Mouse (Mus musculus): ENCODE results near the gene Nfix. TPM values are rescaled to one million over a fixed set of nuclear protein-coding genes. Genes with fewer than 3 reads are reported as not detected.

Gene Nfix
- total and polyA plus RNA-seq, 2 experiments from 2014 or later = 53.7 to 62.5 TPM

DNA sequence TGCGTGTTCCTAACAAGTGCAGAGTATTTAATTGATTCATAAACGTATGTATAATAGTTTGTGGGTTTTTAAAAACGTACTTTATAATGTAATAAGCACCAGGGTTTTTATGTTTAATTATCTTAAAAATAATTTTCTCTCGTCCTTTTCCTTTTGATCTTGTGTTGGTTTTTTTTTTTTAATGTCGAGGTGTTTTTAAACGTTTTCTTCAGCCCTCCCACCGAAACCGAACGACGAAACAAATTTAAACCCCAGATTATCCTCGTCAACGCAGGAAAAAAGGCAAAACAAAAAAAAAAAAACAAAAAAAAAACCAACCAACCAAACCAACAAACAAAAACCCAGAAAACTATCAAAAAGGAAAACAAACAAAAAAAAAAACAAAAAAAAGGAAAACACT is 94.2 kb downstream of the Nfix start:
- no peak for DNase-seq (ENCODE audit: low spot score)
- Histone ChIP-seq H3K9me3 (ENCODE audit: low read length) (no peaks in the 10 kb centered on the region), H3K4me1 (ENCODE audit: insufficient read depth, low read length) (no peaks in the 10 kb centered on the region), H3K4me3 (ENCODE audit: low read depth, low read length) (no peak overlapping the region), H3K9ac (replicated peaks; ENCODE audit: low read length, poor library complexity, severe bottlenecking) (no peak overlapping the region), H3K4me2 (ENCODE audit: low read depth, low read length, poor library complexity, severe bottlenecking) (peak overlapping the region; percentile 39; the same call in 1 of the 2 replicates), H3K36me3 (ENCODE audit: insufficient read depth, low read length) (no peaks in the 10 kb centered on the region), H3K27me3 (ENCODE audit: insufficient read depth, low read length) (peaks cover 53% of the 10 kb centered on the region), H3K27ac (ENCODE audit: low read depth, low read length) (peak overlapping the region; percentile 39; the same call in 1 of the 2 replicates)
- WGBS = 4% methylated on average over 12 of the region's 12 CpGs
- no peak for ATAC-seq (ENCODE audit: low FRiP score)
- no peak for TF ChIP-seq CTCF (IDR thresholded peaks at IDR 0.05)

DNA sequence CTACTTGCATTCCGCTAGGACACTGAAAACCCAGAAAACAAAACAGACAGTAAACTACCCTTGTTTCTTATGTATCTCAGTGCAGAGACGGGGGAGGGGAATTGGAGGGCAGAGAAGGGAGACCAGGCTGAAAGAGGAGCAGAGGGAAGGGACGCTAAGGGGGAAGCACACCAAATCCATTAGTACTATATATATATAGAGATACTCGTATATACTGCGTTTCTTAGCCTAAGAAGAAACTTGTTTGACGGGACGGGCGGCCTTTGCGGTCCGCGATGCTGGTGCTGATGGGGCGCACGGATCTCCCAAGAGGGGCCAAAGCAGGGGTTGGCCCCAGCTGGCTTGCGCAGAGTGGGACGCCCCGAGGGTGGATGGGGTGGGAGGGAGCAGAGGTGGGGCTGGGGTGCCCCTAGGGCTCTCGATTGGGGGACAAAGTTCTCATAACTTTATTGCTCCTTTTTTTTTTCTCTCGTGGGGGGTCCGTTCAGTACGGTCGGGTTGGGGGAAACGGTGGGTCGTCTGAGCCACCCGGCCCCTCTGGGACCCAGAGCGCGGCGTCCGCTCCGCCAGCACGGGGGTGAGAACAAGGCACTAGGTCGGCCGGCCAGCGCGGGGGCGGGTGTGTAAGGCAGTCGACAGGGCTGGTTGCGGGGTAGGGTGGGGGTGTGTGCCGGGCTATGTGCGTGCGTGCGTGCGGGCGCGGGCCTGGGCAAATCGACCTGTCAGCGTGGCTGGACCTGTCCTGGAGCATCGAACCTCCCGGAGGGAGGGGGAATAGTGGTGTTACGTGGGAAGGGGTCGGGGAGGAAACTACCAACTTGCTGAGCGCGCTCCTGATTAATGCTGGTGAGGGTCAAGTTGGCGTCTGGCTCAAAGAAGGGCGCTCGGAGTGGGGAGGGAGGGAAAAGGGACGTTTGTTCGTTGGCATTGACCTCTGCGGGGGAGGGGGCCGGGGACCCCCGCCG is 95.0 kb downstream of the Nfix start:
- Histone ChIP-seq H3K36me3 (ENCODE audit: insufficient read depth, low read length) (no peaks in the 10 kb centered on the region), H3K27ac (ENCODE audit: low read depth, low read length) (peak overlapping the region; percentile 39), H3K9me3 (ENCODE audit: low read length) (no peaks in the 10 kb centered on the region), H3K9ac (replicated peaks; ENCODE audit: low read length, poor library complexity, severe bottlenecking) (no peak overlapping the region), H3K27me3 (ENCODE audit: insufficient read depth, low read length) (peaks cover 53% of the 10 kb centered on the region), H3K4me2 (ENCODE audit: low read depth, low read length, poor library complexity, severe bottlenecking) (peak overlapping the region; percentile 39), H3K4me3 (ENCODE audit: low read depth, low read length) (peak overlapping the region; percentile 17; the same call in 1 of the 2 replicates), H3K4me1 (ENCODE audit: insufficient read depth, low read length) (no peaks in the 10 kb centered on the region)
- ATAC-seq (ENCODE audit: low FRiP score) = no peak
- DNase-seq (ENCODE audit: low spot score) = no peak
- no peak for TF ChIP-seq CTCF (IDR thresholded peaks at IDR 0.05)
- WGBS = 4% methylated on average over 61 of the region's 61 CpGs

DNA sequence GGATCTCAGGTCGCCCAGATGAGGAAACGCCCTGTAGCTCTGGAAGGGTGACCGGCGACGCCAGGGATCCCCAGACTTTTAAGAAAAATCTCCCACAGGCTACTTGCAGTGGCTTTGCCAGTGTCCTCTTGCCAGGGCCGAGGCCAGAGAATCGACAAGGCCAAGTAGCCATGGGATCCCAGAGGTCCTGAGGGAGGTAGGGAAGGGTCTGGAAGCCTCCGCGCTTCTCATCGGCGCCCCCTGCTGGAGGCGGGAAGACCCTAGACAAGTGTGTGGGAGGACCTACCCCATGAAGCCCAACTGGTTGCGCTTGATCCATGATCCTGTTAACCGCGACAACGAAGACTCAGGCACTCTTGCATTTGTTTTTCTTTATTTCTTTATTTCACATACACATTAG is 95.8 kb downstream of the Nfix start:
- peak; percentile 83 for DNase-seq (ENCODE audit: low spot score)
- H3K9me3 ChIP-seq (ENCODE audit: low read length) = no peaks in the 10 kb centered on the region
- H3K9ac ChIP-seq (replicated peaks; ENCODE audit: low read length, poor library complexity, severe bottlenecking) = no peak overlapping the region
- H3K4me2 ChIP-seq (ENCODE audit: low read depth, low read length, poor library complexity, severe bottlenecking) = peak overlapping the region; percentile 39; the same call in 1 of the 2 replicates
- 5% methylated on average over 16 of the region's 16 CpGs for WGBS
- TF ChIP-seq CTCF (IDR thresholded peaks at IDR 0.05) = peak; percentile 77
- 0 out of 2 replicates have a peak overlapping the region, but pooled peaks have one; percentile 38 for H3K27ac ChIP-seq (ENCODE audit: low read depth, low read length)
- H3K27me3 ChIP-seq (ENCODE audit: insufficient read depth, low read length) = peaks cover 53% of the 10 kb centered on the region
- H3K4me1 ChIP-seq (ENCODE audit: insufficient read depth, low read length) = no peaks in the 10 kb centered on the region
- ATAC-seq (ENCODE audit: low FRiP score) = no peak
- peaks cover 6% of the 10 kb centered on the region; the same call in 1 of the 2 replicates for H3K36me3 ChIP-seq (ENCODE audit: insufficient read depth, low read length)
- no peak overlapping the region; the same call in 1 of the 2 replicates for H3K4me3 ChIP-seq (ENCODE audit: low read depth, low read length)

DNA sequence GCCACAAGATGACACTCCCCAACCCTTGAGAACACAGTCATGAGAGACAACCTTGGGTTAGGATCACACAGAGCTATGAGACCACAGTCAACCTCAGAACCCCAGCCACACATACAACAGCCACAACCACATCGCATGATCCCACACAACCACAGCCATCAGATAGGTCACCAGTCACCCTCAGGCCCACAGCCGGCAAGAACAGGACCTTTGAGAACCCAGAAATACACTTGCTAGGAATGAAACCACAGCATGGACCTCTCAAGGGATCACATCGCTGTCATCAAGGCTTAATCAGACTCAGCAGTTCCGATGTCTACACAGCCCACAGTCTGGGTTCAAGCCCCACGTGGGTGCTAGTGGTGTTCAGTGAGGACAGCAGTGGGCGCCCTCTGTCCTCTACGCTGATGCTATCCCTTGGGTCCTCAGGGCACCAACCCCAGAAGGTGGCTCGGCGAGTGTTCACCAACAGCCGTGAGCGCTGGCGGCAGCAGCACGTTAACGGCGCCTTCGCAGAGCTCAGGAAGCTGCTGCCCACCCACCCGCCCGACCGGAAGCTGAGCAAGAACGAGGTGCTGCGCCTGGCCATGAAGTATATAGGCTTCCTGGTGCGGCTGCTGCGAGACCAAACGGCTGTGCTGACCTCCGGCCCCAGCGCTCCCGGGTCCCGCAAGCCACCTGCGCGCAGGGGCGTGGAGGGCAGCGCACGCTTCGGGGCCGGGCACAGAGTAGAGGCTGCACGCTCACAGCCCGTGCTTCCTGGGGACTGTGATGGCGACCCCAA is 96.5 kb downstream of the Nfix start:
- no peaks in the 10 kb centered on the region for H3K4me1 ChIP-seq (ENCODE audit: insufficient read depth, low read length)
- H3K4me3 ChIP-seq (ENCODE audit: low read depth, low read length) = no peak overlapping the region; the same call in 1 of the 2 replicates
- WGBS = 12% methylated on average over 38 of the region's 38 CpGs

DNA sequence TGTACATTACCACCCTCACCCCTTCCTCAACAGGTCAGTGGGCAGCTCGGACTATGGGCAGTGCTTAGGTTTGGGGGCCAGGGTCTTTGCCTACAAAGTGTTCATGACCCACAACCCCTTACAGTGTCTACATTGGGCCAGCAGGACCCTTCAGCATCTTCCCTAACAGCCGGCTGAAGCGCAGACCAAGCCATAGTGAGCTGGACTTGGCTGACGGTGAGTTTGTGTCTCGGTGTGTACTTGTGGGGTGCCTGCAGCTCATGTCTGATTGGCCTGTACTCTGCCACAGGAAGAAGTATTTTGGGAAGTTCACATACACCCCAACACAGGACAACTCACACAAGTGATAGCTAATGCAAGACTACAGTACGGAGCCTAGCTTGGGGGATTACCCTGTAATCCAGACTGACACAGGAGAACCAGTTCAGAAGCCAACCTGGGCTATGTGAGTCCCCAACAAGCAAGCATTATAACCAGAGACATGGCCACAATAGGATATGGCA is 97.1 kb downstream of the Nfix start:
- peaks cover 46% of the 10 kb centered on the region for H3K27me3 ChIP-seq (ENCODE audit: insufficient read depth, low read length)
- peaks cover 16% of the 10 kb centered on the region for H3K36me3 ChIP-seq (ENCODE audit: insufficient read depth, low read length)
- H3K4me1 ChIP-seq (ENCODE audit: insufficient read depth, low read length) = no peaks in the 10 kb centered on the region
- 88% methylated on average over 6 of the region's 6 CpGs for WGBS
- H3K4me3 ChIP-seq (ENCODE audit: low read depth, low read length) = no peak overlapping the region
- no peak overlapping the region for H3K4me2 ChIP-seq (ENCODE audit: low read depth, low read length, poor library complexity, severe bottlenecking)
- DNase-seq (ENCODE audit: low spot score) (no peak), ATAC-seq (ENCODE audit: low FRiP score) (no peak)
- no peak overlapping the region for H3K27ac ChIP-seq (ENCODE audit: low read depth, low read length)
- H3K9ac ChIP-seq (replicated peaks; ENCODE audit: low read length, poor library complexity, severe bottlenecking) = no peak overlapping the region
- no peaks in the 10 kb centered on the region for H3K9me3 ChIP-seq (ENCODE audit: low read length)
- no peak for TF ChIP-seq CTCF (IDR thresholded peaks at IDR 0.05)

More for the DNA sequence above, 96.5 kb downstream of the Nfix start:
- no peak for TF ChIP-seq CTCF (IDR thresholded peaks at IDR 0.05)
- Histone ChIP-seq H3K9ac (replicated peaks; ENCODE audit: low read length, poor library complexity, severe bottlenecking) (no peak overlapping the region), H3K9me3 (ENCODE audit: low read length) (no peaks in the 10 kb centered on the region), H3K27ac (ENCODE audit: low read depth, low read length) (0 out of 2 replicates have a peak overlapping the region, but pooled peaks have one; percentile 38), H3K36me3 (ENCODE audit: insufficient read depth, low read length) (peaks cover 13% of the 10 kb centered on the region; the same call in 1 of the 2 replicates), H3K4me2 (ENCODE audit: low read depth, low read length, poor library complexity, severe bottlenecking) (peak overlapping the region; percentile 22; the same call in 1 of the 2 replicates), H3K27me3 (ENCODE audit: insufficient read depth, low read length) (peaks cover 51% of the 10 kb centered on the region)
- ATAC-seq (ENCODE audit: low FRiP score) = no peak
- no peak for DNase-seq (ENCODE audit: low spot score)
